Mouse (Mus musculus): ENCODE results near the gene 2200002J24Rik.
"Not testable (repeated sequence)": the region's sequence is repeated elsewhere in the genome, so short reads cannot be mapped to it uniquely, and the experiment has no call there.

- not testable (repeated sequence) for TF ChIP-seq CTCF (IDR thresholded peaks at IDR 0.05; ENCODE audit: low read depth); EP300 (optimal IDR thresholded peaks at IDR 0.05)
These were observed 44.9 kb downstream of the 2200002J24Rik start, which contains the start of gene Gapdhs for GRCm38 (mm10) chr7:30743617-30744016.
